Mouse (Mus musculus): ENCODE measurements around the gene Fam205c.
"Not testable (repeated sequence)": the region's sequence is repeated elsewhere in the genome, so short reads cannot be mapped to it uniquely, and the experiment has no call there.

Fam205c gene

GRCm38 (mm10) chr4:42876586-42877291, 2.7 kb upstream of the Fam205c start:
- DNase-seq = peak; percentile 27

GRCm38 (mm10) chr4:42872746-42873435, 1.1 kb downstream of the Fam205c start:
- no peak for DNase-seq

- no peak for DNase-seq
Measured at GRCm38 (mm10) chr4:42872151-42872550, 1.9 kb downstream of the Fam205c start.

GRCm38 (mm10) chr4:42870748-42871147, 3.3 kb downstream of the Fam205c start:
- DNase-seq = no peak

- no peak for DNase-seq
Measured at GRCm38 (mm10) chr4:42868193-42868592, 5.8 kb downstream of the Fam205c start.

GRCm38 (mm10) chr4:42867390-42867789, 6.6 kb downstream of the Fam205c start:
- DNase-seq = no peak

GRCm38 (mm10) chr4:42863487-42863886, 10.5 kb downstream of the Fam205c start:
- DNase-seq = not testable (repeated sequence)

- not testable (repeated sequence) for DNase-seq
Measured at GRCm38 (mm10) chr4:42860483-42860882, 13.6 kb downstream of the Fam205c start.

- not testable (repeated sequence) for DNase-seq
Measured at GRCm38 (mm10) chr4:42856671-42857070, 17.4 kb downstream of the Fam205c start, which contains the start of gene Gm12394. Gene Gm12394 (minus strand): TSS chr4:42856771.

GRCm38 (mm10) chr4:42853788-42854187, 20.2 kb downstream of the Fam205c start, which contains the start of gene Fam205a1:
Gene Fam205a1 (minus strand): TSS chr4:42853888.
- DNase-seq = not testable (repeated sequence)

Data from thymus, postnatal 25 days (tissue).